Mouse (Mus musculus): ENCODE measurements around the gene Cers6. TPM values are rescaled to one million over a fixed set of nuclear protein-coding genes. Genes with fewer than 3 reads are reported as not detected.
A peak's percentile ranks its signal among the peaks of the same experiment; 100 is the strongest.

The Cers6 gene
- polyA plus RNA-seq, 1 experiment from 2014 or later, result 8.2 TPM

DNA sequence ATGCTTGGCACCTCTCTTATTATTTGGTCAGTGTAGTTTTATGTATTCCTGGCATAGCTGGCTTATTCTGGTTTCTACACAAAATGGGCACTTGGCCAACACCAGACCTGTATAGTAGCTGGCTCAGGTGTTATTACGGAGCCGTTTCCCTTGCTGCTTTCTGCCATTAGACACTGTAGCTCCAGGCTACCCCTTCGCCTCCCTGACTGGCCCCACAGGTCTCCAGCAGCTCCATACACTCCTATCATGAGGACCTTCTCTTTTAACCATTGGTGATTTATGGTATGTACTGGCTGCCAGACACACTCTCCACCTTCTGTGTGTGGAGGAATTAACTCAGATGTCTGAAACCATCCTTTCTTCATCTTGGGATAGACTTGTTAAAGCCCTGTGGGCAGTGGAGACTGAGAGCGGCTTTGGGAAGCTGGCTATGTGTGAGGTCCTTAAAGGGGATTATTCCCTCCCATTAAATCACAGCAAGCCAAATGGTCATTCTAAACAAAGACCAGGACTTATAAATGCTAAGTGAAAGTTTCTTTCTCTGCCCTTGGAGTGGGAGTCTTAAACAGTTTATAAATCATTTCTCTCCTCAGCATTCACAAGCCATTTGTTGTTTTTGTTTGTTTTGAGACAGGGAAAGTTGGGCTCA lies 192.1 kb downstream of the Cers6 start:
- peaks cover 16% of the 10 kb centered on the region; the same call in 1 of the 2 replicates for H3K36me3 ChIP-seq (replicated peaks; ENCODE audit: insufficient read depth, low read length)
- no peak overlapping the region for H3K27ac ChIP-seq (ENCODE audit: low read depth)
- DNase-seq (no peak), ATAC-seq (no peak)
- no peak for TF ChIP-seq CTCF (IDR thresholded peaks at IDR 0.05; ENCODE audit: low read depth)
- TF ChIP-seq EP300 (IDR thresholded peaks at IDR 0.05; ENCODE audit: low read depth), result no peak
- H3K4me3 ChIP-seq (ENCODE audit: low read depth, low read length), result no peak overlapping the region
- no peak overlapping the region for H3K4me2 ChIP-seq (ENCODE audit: low read depth, low read length)
- WGBS (ENCODE audit: insufficient replicate concordance), result 85% methylated on average over 4 of the region's 4 CpGs
- H3K4me1 ChIP-seq (ENCODE audit: insufficient read depth), result no peaks in the 10 kb centered on the region; the same call in 1 of the 2 replicates
- H3K9me3 ChIP-seq (ENCODE audit: low read length), result no peaks in the 10 kb centered on the region
- H3K27me3 ChIP-seq (ENCODE audit: insufficient read depth, low read length), result no peaks in the 10 kb centered on the region
- no peak overlapping the region for H3K9ac ChIP-seq (replicated peaks)

GRCm38 (mm10) chr2:69054279-69054678 lies 193.0 kb downstream of the Cers6 start:
- 67% methylated on average over 4 of the region's 4 CpGs for WGBS (ENCODE audit: insufficient replicate concordance)

GRCm38 (mm10) chr2:69055174-69055573 lies 193.9 kb downstream of the Cers6 start:
- Histone ChIP-seq H3K27me3 (ENCODE audit: insufficient read depth, low read length) (no peaks in the 10 kb centered on the region), H3K4me2 (ENCODE audit: low read depth, low read length) (no peak overlapping the region), H3K9ac (replicated peaks) (no peak overlapping the region), H3K4me1 (ENCODE audit: insufficient read depth) (no peaks in the 10 kb centered on the region; the same call in 1 of the 2 replicates), H3K36me3 (replicated peaks; ENCODE audit: insufficient read depth, low read length) (peaks cover 12% of the 10 kb centered on the region; the same call in 1 of the 2 replicates), H3K4me3 (ENCODE audit: low read depth, low read length) (no peak overlapping the region), H3K9me3 (ENCODE audit: low read length) (no peaks in the 10 kb centered on the region), H3K27ac (ENCODE audit: low read depth) (no peak overlapping the region)
- DNase-seq (no peak), ATAC-seq (no peak)
- TF ChIP-seq EP300 (IDR thresholded peaks at IDR 0.05; ENCODE audit: low read depth), result no peak
- no peak for TF ChIP-seq CTCF (IDR thresholded peaks at IDR 0.05; ENCODE audit: low read depth)
- 83% methylated on average over 6 of the region's 6 CpGs for WGBS (ENCODE audit: insufficient replicate concordance)

More at GRCm38 (mm10) chr2:69054279-69054678, 193.0 kb downstream of the Cers6 start:
- TF ChIP-seq EP300 (IDR thresholded peaks at IDR 0.05; ENCODE audit: low read depth) (no peak), CTCF (IDR thresholded peaks at IDR 0.05; ENCODE audit: low read depth) (no peak)
- Histone ChIP-seq H3K4me1 (ENCODE audit: insufficient read depth) (no peaks in the 10 kb centered on the region; the same call in 1 of the 2 replicates), H3K9me3 (ENCODE audit: low read length) (no peaks in the 10 kb centered on the region), H3K36me3 (replicated peaks; ENCODE audit: insufficient read depth, low read length) (peaks cover 12% of the 10 kb centered on the region; the same call in 1 of the 2 replicates), H3K4me2 (ENCODE audit: low read depth, low read length) (no peak overlapping the region), H3K27ac (ENCODE audit: low read depth) (no peak overlapping the region), H3K4me3 (ENCODE audit: low read depth, low read length) (no peak overlapping the region), H3K27me3 (ENCODE audit: insufficient read depth, low read length) (no peaks in the 10 kb centered on the region), H3K9ac (replicated peaks) (no peak overlapping the region)
- DNase-seq, result no peak
- ATAC-seq, result no peak

GRCm38 (mm10) chr2:69061313-69061712 lies 200.1 kb downstream of the Cers6 start:
- no peak overlapping the region for H3K4me3 ChIP-seq (ENCODE audit: low read depth, low read length)
- DNase-seq (no peak), ATAC-seq (no peak)
- TF ChIP-seq CTCF (IDR thresholded peaks at IDR 0.05; ENCODE audit: low read depth) (peak; percentile 54), EP300 (IDR thresholded peaks at IDR 0.05; ENCODE audit: low read depth) (no peak)
- H3K4me1 ChIP-seq (ENCODE audit: insufficient read depth), result no peaks in the 10 kb centered on the region
- no peak overlapping the region for H3K27ac ChIP-seq (ENCODE audit: low read depth)
- H3K9ac ChIP-seq (replicated peaks), result no peak overlapping the region
- no peaks in the 10 kb centered on the region for H3K27me3 ChIP-seq (ENCODE audit: insufficient read depth, low read length)
- H3K4me2 ChIP-seq (ENCODE audit: low read depth, low read length), result no peak overlapping the region
- H3K9me3 ChIP-seq (ENCODE audit: low read length), result no peaks in the 10 kb centered on the region
- 0 out of 2 replicates have a peak, but pooled peaks cover 2% of the 10 kb centered on the region for H3K36me3 ChIP-seq (replicated peaks; ENCODE audit: insufficient read depth, low read length)

GRCm38 (mm10) chr2:69061910-69062689 lies 200.9 kb downstream of the Cers6 start:
- no peak for DNase-seq
- no peaks in the 10 kb centered on the region for H3K9me3 ChIP-seq (ENCODE audit: low read length)
- no peak overlapping the region for H3K4me2 ChIP-seq (ENCODE audit: low read depth, low read length)
- H3K4me1 ChIP-seq (ENCODE audit: insufficient read depth), result no peaks in the 10 kb centered on the region
- TF ChIP-seq CTCF (IDR thresholded peaks at IDR 0.05; ENCODE audit: low read depth), result no peak
- TF ChIP-seq EP300 (IDR thresholded peaks at IDR 0.05; ENCODE audit: low read depth), result no peak
- H3K36me3 ChIP-seq (replicated peaks; ENCODE audit: insufficient read depth, low read length), result 0 out of 2 replicates have a peak, but pooled peaks cover 3% of the 10 kb centered on the region
- WGBS (ENCODE audit: insufficient replicate concordance), result 79% methylated on average over 5 of the region's 5 CpGs
- no peak overlapping the region for H3K4me3 ChIP-seq (ENCODE audit: low read depth, low read length)
- H3K27ac ChIP-seq (ENCODE audit: low read depth), result no peak overlapping the region
- no peak overlapping the region for H3K9ac ChIP-seq (replicated peaks)
- no peak for ATAC-seq
- no peaks in the 10 kb centered on the region for H3K27me3 ChIP-seq (ENCODE audit: insufficient read depth, low read length)

- H3K36me3 ChIP-seq (replicated peaks; ENCODE audit: insufficient read depth, low read length), result 0 out of 2 replicates have a peak, but pooled peaks cover 3% of the 10 kb centered on the region
- H3K27me3 ChIP-seq (ENCODE audit: insufficient read depth, low read length), result no peaks in the 10 kb centered on the region
- ATAC-seq (no peak), DNase-seq (no peak)
- no peak for TF ChIP-seq CTCF (IDR thresholded peaks at IDR 0.05; ENCODE audit: low read depth)
- no peak for TF ChIP-seq EP300 (IDR thresholded peaks at IDR 0.05; ENCODE audit: low read depth)
- no peak overlapping the region for H3K4me3 ChIP-seq (ENCODE audit: low read depth, low read length)
- no peak overlapping the region for H3K9ac ChIP-seq (replicated peaks)
- WGBS (ENCODE audit: insufficient replicate concordance), result 85% methylated on average over 6 of the region's 6 CpGs
- H3K4me1 ChIP-seq (ENCODE audit: insufficient read depth), result no peaks in the 10 kb centered on the region
- no peaks in the 10 kb centered on the region for H3K9me3 ChIP-seq (ENCODE audit: low read length)
- no peak overlapping the region for H3K27ac ChIP-seq (ENCODE audit: low read depth)
- H3K4me2 ChIP-seq (ENCODE audit: low read depth, low read length), result no peak overlapping the region
Measured at GRCm38 (mm10) chr2:69064759-69065158, 203.5 kb downstream of the Cers6 start.
